8 mouse cellular contexts compared by ENCODE assay signal in genomic region chr12:82470362-82470936, GRCm38 (mm10).
DNase-seq lines count a peak whose midpoint lies in the region; ATAC-seq and TF ChIP-seq lines count a peak whose summit lies in the region.

No protein-coding gene starts in this region.

- H3K4me3 ChIP-seq in forebrain, embryonic 13.5 days, result peak overlapping the region; percentile 49
- peak overlapping the region; percentile 52 for H3K4me3 ChIP-seq in liver, embryonic 13.5 days (replicated peaks)

- WGBS in forebrain, embryonic 13.5 days, result 2% methylated on average over 18 of the region's 18 CpGs
- 3% methylated on average over 18 of the region's 18 CpGs for WGBS in liver, embryonic 13.5 days (ENCODE audit: insufficient replicate concordance)

- H3K9me3 ChIP-seq in forebrain, embryonic 13.5 days (replicated peaks), result no peaks in the 10 kb centered on the region
- H3K9me3 ChIP-seq in liver, embryonic 13.5 days (replicated peaks), result no peaks in the 10 kb centered on the region

- no peak for TF ChIP-seq POLR2A in brain, embryonic 14.5 days (IDR thresholded peaks at IDR 0.05; ENCODE audit: borderline replicate concordance, extremely low read depth, insufficient read depth, insufficient read length, poor library complexity, severe bottlenecking)

- no peak for TF ChIP-seq CTCF in brain, embryonic 14.5 days (IDR thresholded peaks at IDR 0.05; ENCODE audit: borderline replicate concordance, extremely low read depth, insufficient read depth, insufficient read length)

- 0 out of 2 replicates have a peak, but pooled peaks cover 7% of the 10 kb centered on the region for H3K4me1 ChIP-seq in forebrain, embryonic 13.5 days
- peaks cover 12% of the 10 kb centered on the region for H3K4me1 ChIP-seq in liver, embryonic 13.5 days (replicated peaks)

- DNase-seq in brain, embryonic 14.5 days (ENCODE audit: low read depth), result peak; percentile 97
- DNase-seq in heart, postnatal 10 days, result peak; percentile 83 to 86
- DNase-seq in kidney, postnatal 36 days, result peak; percentile 86 to 88
- peak; percentile 18 for DNase-seq in liver, embryonic 13.5 days
- DNase-seq in natural killer cell, adult 2 months (ENCODE audit: low spot score in 2 of 2), result peak; percentile 39 to 41
- peak; percentile 91 for DNase-seq in telencephalon, adult 2 months (ENCODE audit: low read depth, low spot score)

- peak overlapping the region; percentile 69 for H3K27ac ChIP-seq in forebrain, embryonic 13.5 days
- no peak overlapping the region for H3K27ac ChIP-seq in liver, embryonic 13.5 days

- intact Hi-C loops in heart, postnatal 10 days (cut with DNase I), result loop anchor here (1.0 kb wide), 1 partner anchor 301 kb away; the partner anchor contains the start of gene Sipa1l1

- H3K27me3 ChIP-seq in forebrain, embryonic 13.5 days, result no peaks in the 10 kb centered on the region
- H3K27me3 ChIP-seq in liver, embryonic 13.5 days, result no peaks in the 10 kb centered on the region

- peak; percentile 64 for ATAC-seq in CD4-positive, CD25-positive, alpha-beta regulatory T cell, adult 4 months
- peak; percentile 95 for ATAC-seq in forebrain, embryonic 13.5 days
- ATAC-seq in liver, embryonic 13.5 days (ENCODE audit: low read depth), result 0 out of 2 replicates have a peak, but pooled peaks have one; percentile 37

- peak overlapping the region; percentile 64 for H3K9ac ChIP-seq in forebrain, embryonic 13.5 days
- H3K9ac ChIP-seq in liver, embryonic 13.5 days, result peak overlapping the region; percentile 50; the same call in 1 of the 2 replicates

- no peaks in the 10 kb centered on the region for H3K36me3 ChIP-seq in forebrain, embryonic 13.5 days (ENCODE audit: poor library complexity, severe bottlenecking)
- H3K36me3 ChIP-seq in liver, embryonic 13.5 days, result no peaks in the 10 kb centered on the region

- H3K4me2 ChIP-seq in forebrain, embryonic 13.5 days, result peak overlapping the region; percentile 88
- H3K4me2 ChIP-seq in liver, embryonic 13.5 days, result peak overlapping the region; percentile 70

Comparison
In these comparisons a context has a peak if more than half of its experiments do, and no peak if none do; other contexts are left out.
1. ATAC-seq: peak in every context shown above with its lines; median percentile 95 in forebrain, embryonic 13.5 days; 64 in CD4-positive, CD25-positive, alpha-beta regulatory T cell, adult 4 months; 37 in liver, embryonic 13.5 days.
2. DNase-seq: peak in every context shown above with its lines; median percentile 97 in brain, embryonic 14.5 days; 91 in telencephalon, adult 2 months; 87 in kidney, postnatal 36 days; 84 in heart, postnatal 10 days; 40 in natural killer cell, adult 2 months; 18 in liver, embryonic 13.5 days.